Mouse (Mus musculus) CH12.LX (cell line): Measurements from ENCODE around the gene Zfp36.

Experiments
- BHLHE40 ChIP-seq: IDR thresholded peaks from 2 replicates; pipeline ENCODE4 v1.6.1; 2011; ENCODE audit warnings: mild to moderate bottlenecking, low read depth, low read length, improper control_type of control experiment
- CHD1 ChIP-seq: IDR thresholded peaks from 2 replicates; pipeline ENCODE4 v1.6.1; 2012; ENCODE audit warnings: low read depth, low read length, improper control_type of control experiment, inconsistent platforms
- CHD2 ChIP-seq: IDR thresholded peaks from 2 replicates; pipeline ENCODE4 v1.6.1; 2011; ENCODE audit warnings: low read length, improper control_type of control experiment
- CTCF ChIP-seq, 2 experiments: IDR thresholded peaks in 1 of 2; conservative IDR thresholded peaks in 1 of 2; 2 replicates each; pipeline ENCODE4 v1.5.1; 2011 to 2012; ENCODE audit warnings: low read depth in 2 of 2, low read length in 2 of 2, improper control_type of control experiment in 1 of 2, inconsistent platforms in 1 of 2, mild to moderate bottlenecking in 1 of 2, moderate library complexity in 1 of 2
- ELF1 ChIP-seq: IDR thresholded peaks from 2 replicates; pipeline ENCODE4 v1.6.1; 2014; ENCODE audit warnings: low read depth, mild to moderate bottlenecking, inconsistent platforms, low read length, improper control_type of control experiment
- EP300 ChIP-seq: IDR thresholded peaks from 2 replicates; pipeline ENCODE4 v1.6.1; 2011; ENCODE audit warnings: low read length, improper control_type of control experiment
- JUND ChIP-seq: conservative IDR thresholded peaks from 2 replicates; pipeline ENCODE4 v1.6.1; 2011; ENCODE audit warnings: low read depth, low read length, improper control_type of control experiment
- KAT2A ChIP-seq: IDR thresholded peaks from 2 replicates; pipeline ENCODE4 v1.6.1; 2012; ENCODE audit warnings: low read length, improper control_type of control experiment, inconsistent platforms; ENCODE audit not compliant: insufficient replicate concordance
- MAX ChIP-seq: IDR thresholded peaks from 2 replicates; pipeline ENCODE4 v1.6.1; 2011; ENCODE audit warnings: low read length, improper control_type of control experiment
- MEF2A ChIP-seq: IDR thresholded peaks from 2 replicates; pipeline ENCODE4 v1.6.1; 2014; ENCODE audit warnings: low read depth, mild to moderate bottlenecking, inconsistent platforms, low read length, improper control_type of control experiment, borderline replicate concordance
- NRF1 ChIP-seq: IDR thresholded peaks from 2 replicates; pipeline ENCODE4 v1.6.1; 2014; ENCODE audit warnings: low read depth, mild to moderate bottlenecking, inconsistent platforms, low read length, improper control_type of control experiment, moderate library complexity
- POLR2A ChIP-seq: IDR thresholded peaks from 2 replicates; pipeline ENCODE4 v1.6.1; 2011; ENCODE audit warnings: low read depth, mild to moderate bottlenecking, improper control_type of control experiment, low read length
- USF2 ChIP-seq: conservative IDR thresholded peaks from 2 replicates; pipeline ENCODE4 v1.6.1; 2011; ENCODE audit warnings: low read depth, low read length, improper control_type of control experiment
- ZNF384 ChIP-seq: IDR thresholded peaks from 2 replicates; pipeline ENCODE4 v1.6.1; 2012; ENCODE audit warnings: low read depth, low read length, improper control_type of control experiment, inconsistent platforms

DNA sequence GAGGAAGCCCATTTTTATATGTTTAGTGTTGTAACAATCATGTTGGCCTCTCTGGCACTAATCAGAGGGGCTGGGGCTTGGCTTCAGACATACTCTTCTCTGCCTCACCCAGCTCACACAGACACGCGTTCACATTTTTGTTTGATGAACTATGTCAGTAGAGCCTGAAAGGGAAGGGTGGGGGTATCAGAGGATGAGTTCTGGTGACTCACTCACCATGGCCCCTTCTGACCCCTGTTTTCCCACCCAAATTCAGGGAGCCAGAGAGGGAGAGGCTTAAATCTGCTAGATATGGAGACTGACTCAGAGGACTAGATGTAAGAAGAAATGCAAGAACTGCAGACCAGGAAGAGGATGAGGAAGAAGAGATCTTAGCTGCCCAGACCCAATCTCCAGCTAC lies 39.4 kb upstream of the Zfp36 start:
- TF ChIP-seq MEF2A, result no peak
- no peak for TF ChIP-seq USF2
- no peak for TF ChIP-seq CTCF (conservative IDR thresholded peaks at IDR 0.05 in 1 of 2, IDR thresholded peaks at IDR 0.05 in 1 of 2; ENCODE audit: low read depth in 2 of 2, low read length in 2 of 2)
- no peak for TF ChIP-seq MAX
- TF ChIP-seq NRF1, result no peak
- TF ChIP-seq BHLHE40, result no peak
- no peak for TF ChIP-seq POLR2A
- no peak for TF ChIP-seq EP300
- TF ChIP-seq ELF1, result no peak
- no peak for TF ChIP-seq JUND
- TF ChIP-seq KAT2A, result no peak
- no peak for TF ChIP-seq ZNF384
- no peak for TF ChIP-seq CHD1
- TF ChIP-seq CHD2, result no peak
